Mouse (Mus musculus) forebrain, embryonic 15.5 days (tissue): ENCODE data around the gene Pla2g2d. TPM values are rescaled to one million over a fixed set of nuclear protein-coding genes. Genes with fewer than 3 reads are reported as not detected.

Experiments
- ATAC-seq: fragments of 200-750 bp; cut with Nextera tagmentation; replicated peaks from 2 replicates; pipeline ENCODE4 v1.8.0; 2017; ENCODE audit warnings: mild to moderate bottlenecking, moderate TSS enrichment, moderate library complexity
- H3K27ac ChIP-seq: fragments of 300-500 bp; sonication (generic); replicated peaks from 2 replicates; pipeline ENCODE4 v1.5.1; 2015; ENCODE audit warnings: mild to moderate bottlenecking, inconsistent platforms
- H3K27me3 ChIP-seq: fragments of 300-500 bp; sonication (generic); 2 replicates; pipeline ENCODE4 v1.6.1; 2015; ENCODE audit warnings: inconsistent platforms
- H3K36me3 ChIP-seq: fragments of 300-500 bp; sonication (generic); 2 replicates; pipeline ENCODE4 v1.6.1; 2015; ENCODE audit warnings: mild to moderate bottlenecking, inconsistent platforms
- H3K4me1 ChIP-seq: fragments of 300-500 bp; sonication (generic); 2 replicates; pipeline ENCODE4 v1.6.1; 2015; ENCODE audit warnings: inconsistent platforms
- H3K4me2 ChIP-seq: fragments of 300-500 bp; sonication (generic); replicated peaks from 2 replicates; pipeline ENCODE4 v1.6.1; 2015; ENCODE audit warnings: mild to moderate bottlenecking, inconsistent platforms
- H3K4me3 ChIP-seq: fragments of 300-500 bp; sonication (generic); 2 replicates; pipeline ENCODE4 v1.5.1; 2015; ENCODE audit warnings: mild to moderate bottlenecking, inconsistent platforms
- H3K9ac ChIP-seq: fragments of 300-500 bp; sonication (generic); replicated peaks from 2 replicates; pipeline ENCODE4 v1.6.1; 2015; ENCODE audit warnings: mild to moderate bottlenecking, inconsistent platforms
- H3K9me3 ChIP-seq: fragments of 300-500 bp; sonication (generic); 2 replicates; pipeline ENCODE4 v1.6.1; 2016; ENCODE audit warnings: inconsistent platforms
- WGBS: fragments of 180-500 bp; shearing (Covaris S2); methylation state at CpG from one replicate; pipeline ENCODE4 v1.1.7; 2015; ENCODE audit warnings: mixed read lengths; 5-methylcytosine and 5-hydroxymethylcytosine counted together
- polyA plus RNA-seq: library from polyadenylated mRNA; unstranded; fragments of >200 nt; fragmentation: Nextera tagmentation; extraction: Ambion mirVana; gene quantifications from 2 replicates; pipeline ENCODE4 v1.2.1, GENCODE M21; 2015

The Pla2g2d gene
- polyA plus RNA-seq, 1 experiment from 2014 or later: not detected

DNA sequence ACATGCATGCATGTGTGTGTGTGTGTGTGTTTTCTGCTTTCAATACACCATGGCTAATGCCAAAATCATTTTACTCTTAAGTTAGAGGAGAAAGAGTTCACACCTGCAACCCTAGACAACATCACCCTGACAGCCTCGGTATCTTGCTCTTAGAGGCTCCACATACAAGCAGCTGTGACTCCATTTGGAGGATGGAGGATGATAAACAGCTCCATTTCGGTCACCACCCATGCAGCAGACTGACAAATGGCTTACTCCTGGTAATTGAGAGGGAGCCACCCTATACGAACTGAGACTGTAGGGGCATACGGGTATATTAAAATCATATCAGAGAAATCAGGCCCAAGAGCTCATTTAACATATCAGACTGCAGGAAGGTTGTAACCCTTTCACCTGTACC is 12.8 kb downstream of the Pla2g2d start:
- Histone ChIP-seq H3K4me3 (no peak overlapping the region), H3K4me1 (no peaks in the 10 kb centered on the region), H3K9me3 (no peaks in the 10 kb centered on the region), H3K9ac (no peak overlapping the region), H3K36me3 (no peaks in the 10 kb centered on the region), H3K27ac (no peak overlapping the region), H3K27me3 (no peaks in the 10 kb centered on the region), H3K4me2 (no peak overlapping the region)
- ATAC-seq: no peak
- WGBS: 81% methylated on average over 4 of the region's 4 CpGs

DNA sequence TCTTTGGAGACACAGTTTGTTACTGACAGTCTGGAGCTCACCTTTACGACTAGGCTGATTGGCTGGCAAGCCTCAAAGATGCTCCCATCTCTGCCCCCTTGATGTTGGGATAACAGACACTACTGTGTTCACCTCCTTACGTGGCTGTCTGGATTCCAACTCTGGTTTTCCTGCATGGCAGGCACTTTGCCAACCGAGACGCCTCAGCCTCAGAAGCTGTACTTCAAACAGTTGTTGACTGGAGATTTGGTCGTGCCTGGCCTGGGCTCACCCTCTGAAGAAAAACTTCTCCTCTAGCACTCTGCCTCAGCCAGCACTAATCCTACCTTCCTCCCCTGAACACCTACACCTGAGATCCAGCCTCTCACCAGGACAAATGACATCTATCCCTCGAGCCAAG is 15.9 kb downstream of the Pla2g2d start:
- 66% methylated on average over 6 of the region's 6 CpGs for WGBS
- Histone ChIP-seq H3K4me1 (no peaks in the 10 kb centered on the region), H3K4me2 (no peak overlapping the region), H3K36me3 (no peaks in the 10 kb centered on the region), H3K9ac (no peak overlapping the region), H3K9me3 (no peaks in the 10 kb centered on the region), H3K27ac (no peak overlapping the region), H3K27me3 (no peaks in the 10 kb centered on the region), H3K4me3 (no peak overlapping the region)
- ATAC-seq: no peak

DNA sequence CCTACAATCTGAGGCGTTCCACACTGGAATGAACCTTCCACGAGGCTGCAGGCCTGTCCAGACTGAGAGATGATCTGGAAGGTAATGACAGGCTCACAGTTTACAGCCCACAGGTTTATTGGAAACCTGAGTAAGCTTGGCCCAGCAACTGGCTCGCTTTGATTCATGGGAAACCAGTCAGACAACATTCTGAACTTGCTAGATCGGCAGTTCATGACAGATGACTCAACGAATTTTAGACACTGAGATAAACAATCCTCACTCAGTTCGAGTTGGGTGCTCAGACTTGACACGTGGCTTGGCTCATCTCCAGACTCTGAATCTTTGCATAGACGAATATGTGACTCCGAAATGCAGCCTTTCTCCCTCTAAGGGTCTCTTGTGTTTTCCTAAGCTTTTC is 17.1 kb downstream of the Pla2g2d start:
- ATAC-seq: no peak
- Histone ChIP-seq H3K27me3 (no peaks in the 10 kb centered on the region), H3K9me3 (no peaks in the 10 kb centered on the region), H3K4me1 (no peaks in the 10 kb centered on the region), H3K27ac (no peak overlapping the region), H3K9ac (no peak overlapping the region), H3K4me3 (no peak overlapping the region), H3K36me3 (no peaks in the 10 kb centered on the region), H3K4me2 (no peak overlapping the region)
- 64% methylated on average over 9 of the region's 9 CpGs for WGBS

DNA sequence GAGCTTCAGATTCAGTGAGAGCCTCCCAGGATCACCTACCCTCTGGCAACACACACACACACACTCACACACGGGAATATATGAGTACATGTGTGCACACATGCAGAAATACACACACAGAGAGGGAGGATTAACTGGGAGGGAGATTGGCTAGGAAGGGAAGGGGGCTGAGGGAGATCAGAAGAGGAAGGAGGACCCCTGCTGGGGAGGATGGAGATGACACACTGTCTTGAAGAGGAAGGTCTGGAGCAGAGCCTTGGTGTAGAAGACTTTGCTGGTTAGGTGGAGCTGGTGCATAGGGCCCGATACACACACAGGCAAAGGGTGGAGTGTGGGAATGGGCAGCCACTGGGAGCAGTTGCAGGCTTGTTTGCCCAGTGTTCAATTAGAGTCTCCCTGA is 17.7 kb downstream of the Pla2g2d start:
- H3K4me3 ChIP-seq: no peak overlapping the region
- H3K27me3 ChIP-seq: no peaks in the 10 kb centered on the region
- 60% methylated on average over 2 of the region's 2 CpGs for WGBS
- no peaks in the 10 kb centered on the region for H3K9me3 ChIP-seq
- no peak for ATAC-seq
- no peak overlapping the region for H3K9ac ChIP-seq
- no peak overlapping the region for H3K4me2 ChIP-seq
- no peak overlapping the region for H3K27ac ChIP-seq
- no peaks in the 10 kb centered on the region for H3K36me3 ChIP-seq
- no peaks in the 10 kb centered on the region for H3K4me1 ChIP-seq

DNA sequence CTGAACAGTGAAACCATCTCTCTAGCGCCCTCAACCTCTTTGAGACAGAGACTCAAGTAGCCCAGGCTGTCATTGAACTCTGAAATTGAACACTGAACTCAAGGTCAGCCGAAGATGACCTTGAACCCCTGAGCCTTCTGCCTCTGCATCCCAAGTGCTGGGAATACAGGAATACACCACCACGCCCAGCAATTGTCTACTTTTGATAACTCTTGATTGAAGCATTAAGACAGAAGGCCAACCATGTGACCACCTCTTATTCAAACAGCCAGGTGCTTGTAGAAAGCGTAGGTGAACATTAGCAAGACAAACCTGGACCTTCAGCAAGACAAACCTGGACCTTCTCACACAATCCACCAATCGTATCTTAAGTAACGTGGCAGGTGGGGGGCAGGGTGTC is 18.8 kb downstream of the Pla2g2d start:
- no peak for ATAC-seq
- 91% methylated on average over 6 of the region's 6 CpGs for WGBS
- Histone ChIP-seq H3K4me1 (no peaks in the 10 kb centered on the region), H3K27me3 (no peaks in the 10 kb centered on the region), H3K4me3 (no peak overlapping the region), H3K36me3 (no peaks in the 10 kb centered on the region), H3K4me2 (no peak overlapping the region), H3K27ac (no peak overlapping the region), H3K9me3 (no peaks in the 10 kb centered on the region), H3K9ac (no peak overlapping the region)

DNA sequence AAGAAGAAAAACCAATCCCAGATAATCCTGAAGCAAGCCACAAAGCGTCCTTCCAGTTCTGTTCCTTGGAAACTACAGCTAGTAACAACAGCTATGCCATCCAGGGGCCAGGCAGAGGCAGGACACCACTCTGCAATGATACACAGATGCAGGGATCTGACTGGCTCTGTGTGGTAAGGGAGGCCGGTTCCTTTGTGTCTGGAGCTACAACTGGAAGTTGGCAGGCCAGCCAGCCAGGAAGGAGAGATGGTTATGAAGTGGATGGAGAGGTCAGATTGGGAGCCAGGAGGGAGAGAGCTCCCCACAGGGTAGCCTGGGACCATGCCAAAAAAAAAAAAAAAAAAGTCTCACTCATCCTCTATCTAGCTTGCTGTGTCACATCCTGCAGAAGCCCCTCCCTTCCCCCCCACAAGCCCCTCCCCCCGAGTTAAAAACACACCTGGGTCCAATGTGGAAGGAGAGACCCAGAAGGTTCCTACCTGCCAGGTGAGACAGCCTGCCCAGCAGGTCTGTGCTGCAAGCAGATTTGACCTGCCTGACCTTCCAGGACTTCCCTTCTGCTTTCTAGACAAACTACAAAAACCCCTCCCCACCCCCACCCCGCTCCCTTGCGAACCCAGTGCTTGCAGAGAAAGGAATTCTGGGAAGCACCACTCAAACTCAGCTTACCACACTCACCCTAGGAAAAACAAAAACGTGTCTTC is 21.1 kb downstream of the Pla2g2d start:
- no peak overlapping the region for H3K4me3 ChIP-seq
- WGBS: 48% methylated on average over 6 of the region's 6 CpGs
- ATAC-seq: no peak
- H3K27ac ChIP-seq: no peak overlapping the region
- H3K9ac ChIP-seq: no peak overlapping the region
- no peak overlapping the region for H3K4me2 ChIP-seq
- no peaks in the 10 kb centered on the region for H3K27me3 ChIP-seq
- no peaks in the 10 kb centered on the region for H3K4me1 ChIP-seq
- no peaks in the 10 kb centered on the region for H3K36me3 ChIP-seq
- no peaks in the 10 kb centered on the region for H3K9me3 ChIP-seq

DNA sequence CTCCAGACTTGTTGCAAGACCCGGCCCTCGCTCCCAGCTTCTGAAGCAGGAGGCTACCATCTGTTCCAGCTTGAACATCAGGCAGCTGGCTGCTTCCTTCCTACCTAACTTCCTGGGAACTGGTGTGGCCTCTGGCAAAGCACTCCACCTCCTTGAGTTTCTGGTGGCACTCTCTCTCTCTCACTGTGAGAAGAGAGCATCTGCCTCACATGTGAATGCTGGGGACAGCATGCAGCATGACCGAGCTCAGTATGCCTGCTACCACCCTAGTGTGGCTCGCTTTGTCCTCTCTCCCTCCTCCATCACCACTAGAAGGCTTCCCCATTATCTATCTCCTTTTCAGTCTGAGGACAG is 21.7 kb downstream of the Pla2g2d start:
- no peaks in the 10 kb centered on the region for H3K36me3 ChIP-seq
- whole genome bisulfite sequencing: 69% methylated on average over 4 of the region's 4 CpGs
- H3K4me2 ChIP-seq: no peak overlapping the region
- H3K4me1 ChIP-seq: no peaks in the 10 kb centered on the region
- no peaks in the 10 kb centered on the region for H3K27me3 ChIP-seq
- ATAC-seq: no peak
- no peak overlapping the region for H3K27ac ChIP-seq
- H3K4me3 ChIP-seq: no peak overlapping the region
- H3K9me3 ChIP-seq: no peaks in the 10 kb centered on the region
- no peak overlapping the region for H3K9ac ChIP-seq

DNA sequence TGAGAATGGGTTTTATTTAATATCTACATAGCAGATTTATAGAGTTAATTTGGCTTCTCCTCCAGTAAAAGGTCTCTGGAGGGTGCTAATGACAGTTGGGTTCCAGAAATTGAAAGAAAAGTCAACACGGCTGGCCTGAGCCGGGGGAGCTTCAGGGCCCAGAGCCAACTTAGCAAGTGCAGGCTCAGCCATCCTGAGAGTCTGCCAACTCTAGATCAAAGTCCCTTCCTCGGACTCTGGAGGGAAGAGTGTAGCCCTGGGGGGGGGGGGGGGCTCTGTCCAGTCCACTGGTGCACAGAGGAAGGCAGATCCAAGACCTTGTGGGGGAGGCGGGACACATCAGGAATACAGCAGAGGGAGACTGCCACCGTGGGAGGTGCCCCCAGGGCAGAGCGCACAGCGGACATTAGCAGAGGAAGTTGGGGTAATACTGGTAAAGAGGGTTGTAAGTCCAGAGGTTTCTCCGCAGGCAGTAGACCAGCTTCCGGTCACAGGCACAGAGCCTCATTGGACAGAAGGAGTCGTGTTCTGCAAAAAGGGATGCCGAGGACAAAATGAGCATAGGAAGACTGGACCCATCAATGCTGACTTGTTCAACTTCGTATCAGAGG is 24.7 kb downstream of the Pla2g2d start:
- no peaks in the 10 kb centered on the region for H3K36me3 ChIP-seq
- H3K4me1 ChIP-seq: 0 out of 2 replicates have a peak, but pooled peaks cover 3% of the 10 kb centered on the region
- H3K27me3 ChIP-seq: no peaks in the 10 kb centered on the region
- H3K27ac ChIP-seq: no peak overlapping the region
- H3K9ac ChIP-seq: no peak overlapping the region
- 77% methylated on average over 12 of the region's 12 CpGs for WGBS
- H3K4me3 ChIP-seq: no peak overlapping the region
- no peak for ATAC-seq
- no peak overlapping the region for H3K4me2 ChIP-seq
- H3K9me3 ChIP-seq: no peaks in the 10 kb centered on the region

DNA sequence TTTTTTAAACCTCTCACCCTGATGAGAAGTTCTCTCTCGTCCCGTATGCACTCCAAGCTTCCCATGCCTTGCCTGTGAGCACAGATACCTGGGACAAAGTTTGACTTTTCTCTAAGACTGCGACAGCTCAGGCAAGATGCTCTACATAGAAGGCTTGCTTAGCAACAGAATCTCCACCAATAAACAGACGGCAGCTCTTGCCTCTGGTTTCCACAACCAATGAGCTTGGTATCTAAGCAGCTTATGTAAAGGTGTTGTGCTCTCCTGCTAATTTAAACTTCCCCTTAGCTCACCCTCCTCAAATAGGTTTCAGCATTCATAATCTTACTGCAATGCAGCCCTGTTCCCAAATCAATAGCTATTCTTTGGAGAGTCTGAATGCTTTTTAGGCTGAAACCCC is 26.1 kb downstream of the Pla2g2d start:
- no peaks in the 10 kb centered on the region for H3K9me3 ChIP-seq
- H3K4me3 ChIP-seq: no peak overlapping the region
- ATAC-seq: no peak
- no peaks in the 10 kb centered on the region for H3K27me3 ChIP-seq
- H3K27ac ChIP-seq: no peak overlapping the region
- H3K4me1 ChIP-seq: 0 out of 2 replicates have a peak, but pooled peaks cover 3% of the 10 kb centered on the region
- H3K9ac ChIP-seq: no peak overlapping the region
- no peaks in the 10 kb centered on the region for H3K36me3 ChIP-seq
- no peak overlapping the region for H3K4me2 ChIP-seq
- WGBS: 84% methylated on average over 4 of the region's 4 CpGs

DNA sequence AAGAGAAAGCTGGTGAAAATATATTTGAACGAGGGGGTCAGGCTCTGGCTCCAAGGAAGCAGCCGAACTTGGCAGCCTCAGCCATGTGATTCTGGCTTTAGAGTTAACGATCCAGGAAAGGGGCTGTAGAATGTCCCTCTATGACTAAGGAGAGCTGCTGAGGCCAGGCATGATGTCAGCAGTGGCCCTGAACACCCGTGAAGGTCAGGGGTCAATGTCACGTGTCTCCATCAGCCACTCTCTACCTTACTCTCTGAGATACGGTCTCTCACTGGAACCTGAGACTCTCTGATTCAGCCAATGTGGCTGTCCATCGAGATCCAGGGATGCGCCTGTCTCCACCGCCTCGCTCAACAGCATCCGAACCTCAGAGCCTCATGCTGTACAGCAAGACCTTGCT is 27.4 kb downstream of the Pla2g2d start:
- Histone ChIP-seq H3K36me3 (no peaks in the 10 kb centered on the region), H3K27ac (no peak overlapping the region), H3K4me2 (no peak overlapping the region), H3K4me3 (no peak overlapping the region), H3K27me3 (no peaks in the 10 kb centered on the region), H3K9ac (no peak overlapping the region), H3K9me3 (no peaks in the 10 kb centered on the region), H3K4me1 (0 out of 2 replicates have a peak, but pooled peaks cover 3% of the 10 kb centered on the region)
- WGBS: 83% methylated on average over 11 of the region's 11 CpGs
- ATAC-seq: no peak

DNA sequence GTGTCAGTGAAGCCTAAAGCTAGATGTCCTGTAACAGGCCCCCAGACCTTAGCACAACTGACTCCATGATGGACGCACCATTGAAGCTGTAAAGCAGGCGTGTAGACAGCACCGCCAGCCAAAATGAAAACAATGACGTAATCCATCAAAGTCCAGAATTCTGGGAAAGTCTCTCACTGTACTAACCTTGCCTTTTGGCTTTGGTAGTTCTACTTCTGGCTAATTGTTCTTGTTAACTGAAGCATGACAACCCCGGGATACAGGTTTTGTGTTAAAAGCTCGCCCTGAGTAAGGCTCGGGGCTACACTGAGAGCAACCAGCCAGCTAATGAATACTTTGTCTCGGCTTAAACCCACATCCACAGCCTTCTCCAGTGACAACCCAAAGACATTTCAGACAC is 29.7 kb downstream of the Pla2g2d start:
- H3K9me3 ChIP-seq: no peaks in the 10 kb centered on the region
- 16% methylated on average over 8 of the region's 8 CpGs for WGBS
- 0 out of 2 replicates have a peak, but pooled peaks cover 3% of the 10 kb centered on the region for H3K4me1 ChIP-seq
- H3K4me3 ChIP-seq: no peak overlapping the region
- no peak for ATAC-seq
- H3K4me2 ChIP-seq: no peak overlapping the region
- no peak overlapping the region for H3K9ac ChIP-seq
- no peaks in the 10 kb centered on the region for H3K27me3 ChIP-seq
- no peaks in the 10 kb centered on the region for H3K36me3 ChIP-seq
- H3K27ac ChIP-seq: no peak overlapping the region

DNA sequence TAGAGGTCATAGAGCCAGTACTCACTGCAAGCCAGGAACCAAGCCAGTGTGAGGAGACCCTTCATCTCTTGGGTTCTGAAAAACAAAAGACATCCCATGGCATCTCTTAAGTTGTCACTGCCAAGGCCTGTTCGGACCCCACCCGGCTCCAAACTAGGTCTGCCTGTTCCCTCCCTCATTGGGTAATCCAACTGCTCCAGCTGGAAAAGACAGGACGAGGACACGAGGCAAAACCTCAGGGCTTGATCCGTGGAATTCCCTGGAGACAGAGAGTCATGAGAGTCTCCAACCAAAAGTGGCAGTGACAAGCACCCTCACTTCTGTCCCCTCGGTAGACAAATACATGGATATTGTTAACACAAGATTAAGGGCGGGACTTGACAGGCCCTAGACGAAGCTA is 30.6 kb downstream of the Pla2g2d start:
- Histone ChIP-seq H3K4me1 (0 out of 2 replicates have a peak, but pooled peaks cover 3% of the 10 kb centered on the region), H3K4me3 (no peak overlapping the region), H3K9me3 (no peaks in the 10 kb centered on the region), H3K4me2 (no peak overlapping the region), H3K27ac (no peak overlapping the region), H3K27me3 (no peaks in the 10 kb centered on the region), H3K36me3 (no peaks in the 10 kb centered on the region), H3K9ac (no peak overlapping the region)
- 90% methylated on average over 8 of the region's 8 CpGs for WGBS
- ATAC-seq: no peak
